Mouse (Mus musculus) skeletal muscle tissue, adult 2 months (tissue): Measurements from ENCODE around the gene Immt.

Experiments
- DNase-seq: peaks from one replicate; pipeline ENCODE4 v3.0.0-alpha.2; 2012; ENCODE audit warnings: low read depth, low spot score

The Immt gene

GRCm38 (mm10) chr6:71830690-71831580, at the start of gene Immt:
Immt (plus strand) TSS chr6:71831331.
- DNase-seq, result peak; percentile 97

- DNase-seq, result no peak
Measured at GRCm38 (mm10) chr6:71783165-71783564, 48.0 kb upstream of the Immt start.

GRCm38 (mm10) chr6:71788348-71788747, 42.8 kb upstream of the Immt start:
- DNase-seq, result no peak

GRCm38 (mm10) chr6:71791771-71792170, 39.4 kb upstream of the Immt start:
- DNase-seq, result peak; percentile 46

- DNase-seq, result no peak
Measured at GRCm38 (mm10) chr6:71799391-71799790, 31.7 kb upstream of the Immt start.

- DNase-seq, result no peak
Measured at GRCm38 (mm10) chr6:71801011-71801713, 30.0 kb upstream of the Immt start.

- no peak for DNase-seq
Measured at GRCm38 (mm10) chr6:71801714-71802094, 29.4 kb upstream of the Immt start.

- no peak for DNase-seq
Measured at GRCm38 (mm10) chr6:71803609-71804008, 27.5 kb upstream of the Immt start.

GRCm38 (mm10) chr6:71804061-71804829, 26.9 kb upstream of the Immt start:
- peak; percentile 74 for DNase-seq

- no peak for DNase-seq
Measured at GRCm38 (mm10) chr6:71806713-71807112, 24.4 kb upstream of the Immt start.

GRCm38 (mm10) chr6:71809890-71810289, 21.2 kb upstream of the Immt start:
- DNase-seq, result no peak

GRCm38 (mm10) chr6:71812820-71813219, 18.3 kb upstream of the Immt start:
- no peak for DNase-seq

- DNase-seq, result no peak
Measured at GRCm38 (mm10) chr6:71819764-71820292, 11.3 kb upstream of the Immt start.

- DNase-seq, result no peak
Measured at GRCm38 (mm10) chr6:71823085-71823484, 8.0 kb upstream of the Immt start.

GRCm38 (mm10) chr6:71823488-71823887, 7.6 kb upstream of the Immt start:
- peak; percentile 87 for DNase-seq

GRCm38 (mm10) chr6:71823961-71824360, 7.2 kb upstream of the Immt start:
- no peak for DNase-seq

- DNase-seq, result no peak
Measured at GRCm38 (mm10) chr6:71826869-71827268, 4.3 kb upstream of the Immt start, which contains the start of gene Mrpl35. Mrpl35 (minus strand) TSS chr6:71826969.

GRCm38 (mm10) chr6:71829768-71830167, 1.4 kb upstream of the Immt start:
- no peak for DNase-seq

- DNase-seq, result peak; percentile 96
Measured at GRCm38 (mm10) chr6:71831581-71831960, 440 bp downstream of the Immt start.

- no peak for DNase-seq
Measured at GRCm38 (mm10) chr6:71836811-71837210, 5.7 kb downstream of the Immt start.

- no peak for DNase-seq
Measured at GRCm38 (mm10) chr6:71839815-71840214, 8.7 kb downstream of the Immt start.
